Mouse (Mus musculus) megakaryocyte, embryonic 14.5 days (primary cell): ENCODE data around the gene Gli1.

Experiments used
- FLI1 ChIP-seq: IDR thresholded peaks from 2 replicates; pipeline ENCODE4 v1.6.1; 2012; ENCODE audit warnings: low read length, inconsistent platforms, mixed read lengths
- GATA1 ChIP-seq: IDR thresholded peaks from 3 replicates; pipeline ENCODE4 v1.6.1; 2012; ENCODE audit warnings: mixed read lengths, low read length, inconsistent platforms, borderline replicate concordance

- no peak for TF ChIP-seq GATA1
- TF ChIP-seq FLI1 = no peak
These were observed 449 bp downstream of the Gli1 start for GRCm38 (mm10) chr10:127341360-127341690.
